Comparison of ENCODE assay signal across 9 mouse cellular contexts in genomic region chr6:34862381-34862780, GRCm38 (mm10). TPM values are rescaled to one million over a fixed set of nuclear protein-coding genes. Genes with fewer than 3 reads are reported as not detected.
DNase-seq lines count a peak whose midpoint lies in the region; ATAC-seq and TF ChIP-seq lines count a peak whose summit lies in the region.
"Had no signal": no experiment of that assay in that cellular context is flagged by ENCODE, and none has a peak within 500 bp of the region (broad histone marks: within the 10 kb centered on the region; RNA-seq: fewer than 3 reads in every experiment).

No protein-coding gene starts in this region.

- no peak overlapping the region for H3K9ac ChIP-seq in heart, embryonic 14.5 days (ENCODE audit: low read length)
- H3K9ac ChIP-seq in liver, embryonic 16.5 days (ENCODE audit: low read depth, low read length): peak overlapping the region; percentile 50; the same call in 1 of the 2 replicates
- H3K9ac ChIP-seq in hindbrain, embryonic 13.5 days: no peak overlapping the region

- TF ChIP-seq POLR2A in thymus, adult 2 months (IDR thresholded peaks at IDR 0.05; ENCODE audit: control insufficient read depth, extremely low read depth, insufficient read depth, low read length, poor library complexity): no peak

- WGBS in thymus, adult 2 months: 3% methylated on average over 6 of the region's 6 CpGs
- 88% methylated on average over 6 of the region's 6 CpGs for WGBS in heart, embryonic 14.5 days
- WGBS in liver, embryonic 16.5 days (ENCODE audit: insufficient replicate concordance): 66% methylated on average over 6 of the region's 6 CpGs
- WGBS in hindbrain, embryonic 13.5 days: 93% methylated on average over 6 of the region's 6 CpGs

- TF ChIP-seq CTCF in thymus, adult 2 months (IDR thresholded peaks at IDR 0.05; ENCODE audit: borderline replicate concordance, control insufficient read depth, extremely low read depth, insufficient read depth, low read length, poor library complexity): no peak

- peaks cover 30% of the 10 kb centered on the region for H3K4me1 ChIP-seq in thymus, adult 2 months (replicated peaks; ENCODE audit: control insufficient read depth, insufficient read depth, low read length)
- H3K4me1 ChIP-seq in heart, embryonic 14.5 days (ENCODE audit: control insufficient read depth in 2 of 2, insufficient read depth in 2 of 2, low read length in 2 of 2): peaks cover 16 to 19% of the 10 kb centered on the region in 2 experiments
- H3K4me1 ChIP-seq in liver, embryonic 16.5 days (ENCODE audit: control insufficient read depth, low read depth, low read length): peaks cover 19% of the 10 kb centered on the region
- 0 out of 2 replicates have a peak, but pooled peaks cover 6% of the 10 kb centered on the region for H3K4me1 ChIP-seq in hindbrain, embryonic 13.5 days (replicated peaks)

- peak overlapping the region; percentile 61 for H3K4me2 ChIP-seq in heart, embryonic 14.5 days (ENCODE audit: low read length)
- peak overlapping the region; percentile 55 for H3K4me2 ChIP-seq in liver, embryonic 16.5 days (ENCODE audit: low read depth, low read length)
- no peak overlapping the region for H3K4me2 ChIP-seq in hindbrain, embryonic 13.5 days

- ATAC-seq in heart, embryonic 14.5 days (ENCODE audit: insufficient number of reproducible peaks, insufficient read depth, low FRiP score, low read depth): no peak
- no peak for ATAC-seq in liver, embryonic 16.5 days (ENCODE audit: low read depth)
- no peak for ATAC-seq in hindbrain, embryonic 13.5 days (ENCODE audit: low FRiP score)

- no peaks in the 10 kb centered on the region for H3K36me3 ChIP-seq in thymus, adult 2 months (ENCODE audit: control insufficient read depth, insufficient read depth, low read length)
- H3K36me3 ChIP-seq in heart, embryonic 14.5 days (ENCODE audit: control insufficient read depth, insufficient read depth, low read length): no peaks in the 10 kb centered on the region
- no peaks in the 10 kb centered on the region for H3K36me3 ChIP-seq in liver, embryonic 16.5 days (ENCODE audit: control insufficient read depth, insufficient read depth)
- no peaks in the 10 kb centered on the region for H3K36me3 ChIP-seq in hindbrain, embryonic 13.5 days

- H3K27me3 ChIP-seq in thymus, adult 2 months (ENCODE audit: control insufficient read depth, insufficient read depth, low read length): no peaks in the 10 kb centered on the region
- H3K27me3 ChIP-seq in heart, embryonic 14.5 days (ENCODE audit: control insufficient read depth, insufficient read depth, low read length): no peaks in the 10 kb centered on the region
- H3K27me3 ChIP-seq in liver, embryonic 16.5 days (ENCODE audit: control insufficient read depth, insufficient read depth, low read depth, low read length): no peaks in the 10 kb centered on the region
- H3K27me3 ChIP-seq in hindbrain, embryonic 13.5 days: no peaks in the 10 kb centered on the region

- peak; percentile 54 for DNase-seq in thymus, adult 2 months
- DNase-seq in thymus, adult 18-20 months: no peak
- DNase-seq in thymus, postnatal 36 days: peak; percentile 43 to 58
- DNase-seq in adrenal gland, adult 18-20 months (ENCODE audit: low spot score in 2 of 2): no peak
- no peak for DNase-seq in frontal cortex, postnatal 14 days (ENCODE audit: low spot score in 2 of 2)

- H3K27ac ChIP-seq in thymus, adult 2 months (ENCODE audit: control insufficient read depth, insufficient read depth, low read length): peak overlapping the region; percentile 85
- H3K27ac ChIP-seq in heart, embryonic 14.5 days (replicated peaks in 1 of 2; ENCODE audit: control insufficient read depth in 1 of 2, insufficient read depth in 1 of 2, low read depth in 2 of 2, low read length in 2 of 2): no peak overlapping the region; a peak in 1 of 4 replicates
- H3K27ac ChIP-seq in liver, embryonic 16.5 days (ENCODE audit: low read length): peak overlapping the region; percentile 71
- no peak overlapping the region for H3K27ac ChIP-seq in hindbrain, embryonic 13.5 days

- no peaks in the 10 kb centered on the region for H3K9me3 ChIP-seq in heart, embryonic 14.5 days (ENCODE audit: control insufficient read depth, low read length)
- no peaks in the 10 kb centered on the region for H3K9me3 ChIP-seq in liver, embryonic 16.5 days (replicated peaks; ENCODE audit: control insufficient read depth, low read length)
- H3K9me3 ChIP-seq in hindbrain, embryonic 13.5 days: no peaks in the 10 kb centered on the region

- peak overlapping the region; percentile 48 for H3K4me3 ChIP-seq in thymus, adult 2 months (ENCODE audit: control insufficient read depth, insufficient read depth, low read length)
- no peak overlapping the region for H3K4me3 ChIP-seq in heart, embryonic 14.5 days (ENCODE audit: control insufficient read depth in 1 of 2, insufficient read depth in 1 of 2, low read depth in 1 of 2, low read length in 2 of 2)
- peak overlapping the region; percentile 54 for H3K4me3 ChIP-seq in liver, embryonic 16.5 days (ENCODE audit: low read depth, low read length)
- H3K4me3 ChIP-seq in hindbrain, embryonic 13.5 days: no peak overlapping the region

RNA-seq across cellular contexts. Expression of gene Tmem140, which starts 0.6 kb away (rescaled TPM):
- 15.7 and 22.3 TPM in 2 replicates for polyA plus RNA-seq in thymus, adult 2 months (2012; rRNA removed)
- polyA plus RNA-seq in heart, embryonic 14.5 days (2014; fragmentation: Nextera tagmentation; extraction: Ambion mirVana): 0.92 and 1.3 TPM in 2 replicates
- polyA plus RNA-seq in liver, embryonic 16.5 days (2015; fragmentation: Nextera tagmentation; extraction: Ambion mirVana): 8.8 and 10.0 TPM in 2 replicates
- polyA plus RNA-seq in hindbrain, embryonic 13.5 days (2015; fragmentation: Nextera tagmentation; extraction: Ambion mirVana): 1.3 and 1.6 TPM in 2 replicates
- total RNA-seq in adrenal gland, adult 18-20 months (2021): 10 to 100 TPM; 23.8 to 39.5 TPM

RNA-seq across cellular contexts. Expression of gene Cyren, which starts 15.5 kb away (rescaled TPM):
- 17.0 and 20.1 TPM in 2 replicates for polyA plus RNA-seq in thymus, adult 2 months (2012; rRNA removed)
- 5.8 and 6.3 TPM in 2 replicates for polyA plus RNA-seq in heart, embryonic 14.5 days (2014; fragmentation: Nextera tagmentation; extraction: Ambion mirVana)
- 5.7 and 5.9 TPM in 2 replicates for polyA plus RNA-seq in liver, embryonic 16.5 days (2015; fragmentation: Nextera tagmentation; extraction: Ambion mirVana)
- 10.1 and 11.2 TPM in 2 replicates for polyA plus RNA-seq in hindbrain, embryonic 13.5 days (2015; fragmentation: Nextera tagmentation; extraction: Ambion mirVana)
- 1 to 10 TPM; 6.9 to 7.6 TPM for total RNA-seq in adrenal gland, adult 18-20 months (2021)

RNA-seq across cellular contexts. Expression of gene Wdr91, which starts 48.3 kb away (rescaled TPM):
- 58.4 and 60.2 TPM in 2 replicates for polyA plus RNA-seq in thymus, adult 2 months (2012; rRNA removed)
- 9.7 and 10.4 TPM in 2 replicates for polyA plus RNA-seq in heart, embryonic 14.5 days (2014; fragmentation: Nextera tagmentation; extraction: Ambion mirVana)
- 9.6 and 10.3 TPM in 2 replicates for polyA plus RNA-seq in liver, embryonic 16.5 days (2015; fragmentation: Nextera tagmentation; extraction: Ambion mirVana)
- 12.5 and 14.5 TPM in 2 replicates for polyA plus RNA-seq in hindbrain, embryonic 13.5 days (2015; fragmentation: Nextera tagmentation; extraction: Ambion mirVana)
- 10 to 100 TPM; 13.0 to 18.6 TPM for total RNA-seq in adrenal gland, adult 18-20 months (2021)

RNA-seq across cellular contexts. Expression of gene Stra8, which starts 57.6 kb away (rescaled TPM):
- polyA plus RNA-seq in thymus, adult 2 months (2012; rRNA removed): 0.10 and 0.40 TPM in 2 replicates
- polyA plus RNA-seq in heart, embryonic 14.5 days (2014; fragmentation: Nextera tagmentation; extraction: Ambion mirVana): not detected in 2 replicates
- not detected in 2 replicates for polyA plus RNA-seq in liver, embryonic 16.5 days (2015; fragmentation: Nextera tagmentation; extraction: Ambion mirVana)
- polyA plus RNA-seq in hindbrain, embryonic 13.5 days (2015; fragmentation: Nextera tagmentation; extraction: Ambion mirVana): not detected in 2 replicates
- total RNA-seq in adrenal gland, adult 18-20 months (2021): not detected
- polyA plus RNA-seq: embryonic facial prominence, embryonic 11.5 days had no signal

Comparison
In these comparisons a context has a peak if more than half of its experiments do, and no peak if none do; other contexts are left out.
1. DNase-seq: peak in thymus, adult 2 months (single experiment) and thymus, postnatal 36 days (2 of 2); none in thymus, adult 18-20 months (0 of 2), adrenal gland, adult 18-20 months (0 of 2) and frontal cortex, postnatal 14 days (0 of 2).
2. H3K27ac ChIP-seq: peak in thymus, adult 2 months (single experiment) and liver, embryonic 16.5 days (single experiment); none in heart, embryonic 14.5 days (0 of 2) and hindbrain, embryonic 13.5 days (single experiment).
3. H3K4me3 ChIP-seq: peak in thymus, adult 2 months (single experiment) and liver, embryonic 16.5 days (single experiment); none in heart, embryonic 14.5 days (0 of 2) and hindbrain, embryonic 13.5 days (single experiment).